Mouse (Mus musculus): ENCODE measurements around the gene Itga9. TPM values are rescaled to one million over a fixed set of nuclear protein-coding genes. Genes with fewer than 3 reads are reported as not detected.

Itga9 gene
- polyA plus RNA-seq, 1 experiment = 9.0 TPM

- TF ChIP-seq CTCF (IDR thresholded peaks at IDR 0.05; ENCODE audit: borderline replicate concordance, control insufficient read depth, extremely low read depth, insufficient read depth, low read length, poor library complexity) = no peak
- TF ChIP-seq POLR2A (IDR thresholded peaks at IDR 0.05; ENCODE audit: control insufficient read depth, extremely low read depth, insufficient read depth, low read length, poor library complexity) = no peak
- H3K27me3 ChIP-seq (ENCODE audit: control insufficient read depth, insufficient read depth, low read length) = no peaks in the 10 kb centered on the region
Observed at GRCm38 (mm10) chr9:118801910-118802287, 195.4 kb downstream of the Itga9 start.

DNA sequence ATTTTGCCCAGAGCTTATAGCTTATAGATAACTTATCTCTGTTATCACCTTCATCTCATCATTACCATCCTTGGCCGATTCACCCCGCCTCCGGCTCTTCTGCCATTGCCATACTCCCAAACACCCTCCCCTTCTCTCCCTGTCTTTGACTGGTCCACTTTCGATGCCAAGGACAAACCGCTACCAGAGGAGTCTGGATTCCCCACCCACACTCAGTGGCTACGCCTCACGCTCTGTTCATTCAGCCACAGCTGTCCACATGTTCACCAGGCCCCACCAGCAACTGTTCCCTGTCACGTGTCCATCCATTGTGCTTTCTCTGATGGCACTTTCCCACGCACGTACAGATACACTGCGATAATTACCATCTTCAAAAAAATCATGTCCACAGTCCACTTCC lies 195.9 kb downstream of the Itga9 start:
- WGBS = 96% methylated on average over 11 of the region's 11 CpGs
- H3K36me3 ChIP-seq (ENCODE audit: control insufficient read depth, insufficient read depth, low read length) = no peaks in the 10 kb centered on the region
- H3K4me3 ChIP-seq (ENCODE audit: control insufficient read depth, insufficient read depth, low read length) = no peak overlapping the region
- no peak for DNase-seq
- no peaks in the 10 kb centered on the region for H3K27me3 ChIP-seq (ENCODE audit: control insufficient read depth, insufficient read depth, low read length)
- no peaks in the 10 kb centered on the region for H3K4me1 ChIP-seq (replicated peaks; ENCODE audit: control insufficient read depth, insufficient read depth, low read length)
- no peak for TF ChIP-seq CTCF (IDR thresholded peaks at IDR 0.05; ENCODE audit: borderline replicate concordance, control insufficient read depth, extremely low read depth, insufficient read depth, low read length, poor library complexity)
- TF ChIP-seq POLR2A (IDR thresholded peaks at IDR 0.05; ENCODE audit: control insufficient read depth, extremely low read depth, insufficient read depth, low read length, poor library complexity) = no peak
- H3K27ac ChIP-seq (ENCODE audit: control insufficient read depth, insufficient read depth, low read length) = no peak overlapping the region

More at GRCm38 (mm10) chr9:118801910-118802287, 195.4 kb downstream of the Itga9 start:
- 51% methylated on average over 8 of the region's 8 CpGs for WGBS
- Histone ChIP-seq H3K4me1 (replicated peaks; ENCODE audit: control insufficient read depth, insufficient read depth, low read length) (no peaks in the 10 kb centered on the region), H3K36me3 (ENCODE audit: control insufficient read depth, insufficient read depth, low read length) (no peaks in the 10 kb centered on the region), H3K27ac (ENCODE audit: control insufficient read depth, insufficient read depth, low read length) (no peak overlapping the region), H3K4me3 (ENCODE audit: control insufficient read depth, insufficient read depth, low read length) (no peak overlapping the region)
- no peak for DNase-seq

DNA sequence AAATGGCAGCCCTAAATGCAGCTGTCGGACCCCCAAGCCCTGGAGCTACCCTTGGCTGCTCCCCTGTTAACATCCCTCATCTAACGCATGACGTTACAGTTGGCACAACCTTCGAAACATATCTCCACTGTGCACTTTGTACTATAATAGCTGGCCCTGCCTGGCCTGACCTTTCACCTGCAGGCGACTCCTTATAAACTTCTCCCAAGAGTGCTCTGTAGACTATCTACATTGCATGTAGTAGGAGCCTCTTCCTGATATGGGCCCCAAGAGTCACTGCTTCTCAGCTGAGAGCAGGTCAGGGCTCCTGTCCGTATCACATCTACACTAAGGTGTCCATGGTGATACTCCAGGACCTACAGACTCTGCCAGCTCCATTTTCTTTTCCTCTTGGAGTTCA lies 199.2 kb downstream of the Itga9 start:
- H3K27ac ChIP-seq (ENCODE audit: control insufficient read depth, insufficient read depth, low read length) = no peak overlapping the region
- no peaks in the 10 kb centered on the region for H3K27me3 ChIP-seq (ENCODE audit: control insufficient read depth, insufficient read depth, low read length)
- H3K36me3 ChIP-seq (ENCODE audit: control insufficient read depth, insufficient read depth, low read length) = no peaks in the 10 kb centered on the region
- WGBS = 98% methylated on average over 6 of the region's 6 CpGs
- no peak for DNase-seq
- H3K4me1 ChIP-seq (replicated peaks; ENCODE audit: control insufficient read depth, insufficient read depth, low read length) = no peaks in the 10 kb centered on the region
- H3K4me3 ChIP-seq (ENCODE audit: control insufficient read depth, insufficient read depth, low read length) = no peak overlapping the region
- TF ChIP-seq CTCF (IDR thresholded peaks at IDR 0.05; ENCODE audit: borderline replicate concordance, control insufficient read depth, extremely low read depth, insufficient read depth, low read length, poor library complexity) = no peak

GRCm38 (mm10) chr9:118807669-118808068 lies 201.2 kb downstream of the Itga9 start:
- TF ChIP-seq CTCF (IDR thresholded peaks at IDR 0.05; ENCODE audit: borderline replicate concordance, control insufficient read depth, extremely low read depth, insufficient read depth, low read length, poor library complexity) (no peak), POLR2A (IDR thresholded peaks at IDR 0.05; ENCODE audit: control insufficient read depth, extremely low read depth, insufficient read depth, low read length, poor library complexity) (no peak)
- no peaks in the 10 kb centered on the region for H3K27me3 ChIP-seq (ENCODE audit: control insufficient read depth, insufficient read depth, low read length)
- WGBS = 58% methylated on average over 3 of the region's 3 CpGs
- no peaks in the 10 kb centered on the region for H3K36me3 ChIP-seq (ENCODE audit: control insufficient read depth, insufficient read depth, low read length)
- H3K4me3 ChIP-seq (ENCODE audit: control insufficient read depth, insufficient read depth, low read length) = no peak overlapping the region
- no peak for DNase-seq
- H3K27ac ChIP-seq (ENCODE audit: control insufficient read depth, insufficient read depth, low read length) = no peak overlapping the region
- H3K4me1 ChIP-seq (replicated peaks; ENCODE audit: control insufficient read depth, insufficient read depth, low read length) = no peaks in the 10 kb centered on the region

DNA sequence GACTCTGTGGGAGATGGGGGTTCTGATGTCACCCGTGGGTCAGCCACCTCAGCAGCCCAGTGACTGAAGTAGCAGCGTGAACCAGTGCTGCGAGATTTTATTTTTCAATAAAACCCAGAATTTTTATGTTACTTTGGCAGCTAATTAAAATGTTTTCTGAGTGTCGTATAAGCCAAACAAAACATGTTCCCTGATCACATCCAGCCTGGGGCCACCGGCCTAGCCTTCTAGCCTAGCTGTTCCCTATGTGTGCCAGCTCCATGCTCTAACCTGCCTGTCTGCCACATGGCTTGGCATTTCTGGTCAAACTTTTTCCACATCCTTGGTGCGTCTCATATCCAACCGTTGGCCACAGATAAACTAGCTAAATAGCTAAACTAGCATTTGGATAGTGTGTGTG lies 205.7 kb downstream of the Itga9 start:
- no peak overlapping the region for H3K4me3 ChIP-seq (ENCODE audit: control insufficient read depth, insufficient read depth, low read length)
- H3K4me1 ChIP-seq (replicated peaks; ENCODE audit: control insufficient read depth, insufficient read depth, low read length) = peaks cover 4% of the 10 kb centered on the region; the same call in 1 of the 2 replicates
- no peaks in the 10 kb centered on the region for H3K27me3 ChIP-seq (ENCODE audit: control insufficient read depth, insufficient read depth, low read length)
- no peak for TF ChIP-seq POLR2A (IDR thresholded peaks at IDR 0.05; ENCODE audit: control insufficient read depth, extremely low read depth, insufficient read depth, low read length, poor library complexity)
- TF ChIP-seq CTCF (IDR thresholded peaks at IDR 0.05; ENCODE audit: borderline replicate concordance, control insufficient read depth, extremely low read depth, insufficient read depth, low read length, poor library complexity) = no peak
- WGBS = 92% methylated on average over 7 of the region's 7 CpGs
- no peaks in the 10 kb centered on the region for H3K36me3 ChIP-seq (ENCODE audit: control insufficient read depth, insufficient read depth, low read length)
- DNase-seq = no peak
- no peak overlapping the region for H3K27ac ChIP-seq (ENCODE audit: control insufficient read depth, insufficient read depth, low read length)

DNA sequence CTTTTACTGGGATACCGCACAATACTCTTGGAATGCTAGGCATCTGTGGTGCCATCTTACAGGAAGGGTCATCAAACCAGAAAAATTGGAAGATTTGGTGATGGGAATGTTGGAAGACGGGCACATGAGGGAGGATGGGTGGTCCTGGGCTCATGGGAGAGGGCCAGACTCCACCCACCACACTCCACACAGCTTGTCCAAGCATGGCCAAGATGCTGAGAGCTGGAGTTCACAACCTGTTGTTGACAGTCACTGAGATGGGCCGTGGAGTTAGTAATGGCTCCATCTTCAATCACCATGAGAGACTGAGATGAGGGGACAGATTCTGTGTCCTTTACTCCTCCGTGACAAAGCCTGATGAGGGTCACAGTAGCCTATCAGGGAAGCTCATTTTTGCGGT lies 207.0 kb downstream of the Itga9 start:
- Histone ChIP-seq H3K36me3 (ENCODE audit: control insufficient read depth, insufficient read depth, low read length) (no peaks in the 10 kb centered on the region), H3K4me1 (replicated peaks; ENCODE audit: control insufficient read depth, insufficient read depth, low read length) (peaks cover 10% of the 10 kb centered on the region), H3K4me3 (ENCODE audit: control insufficient read depth, insufficient read depth, low read length) (no peak overlapping the region), H3K27ac (ENCODE audit: control insufficient read depth, insufficient read depth, low read length) (no peak overlapping the region), H3K27me3 (ENCODE audit: control insufficient read depth, insufficient read depth, low read length) (no peaks in the 10 kb centered on the region)
- no peak for DNase-seq
- TF ChIP-seq POLR2A (IDR thresholded peaks at IDR 0.05; ENCODE audit: control insufficient read depth, extremely low read depth, insufficient read depth, low read length, poor library complexity) = no peak
- no peak for TF ChIP-seq CTCF (IDR thresholded peaks at IDR 0.05; ENCODE audit: borderline replicate concordance, control insufficient read depth, extremely low read depth, insufficient read depth, low read length, poor library complexity)
- 94% methylated on average over 5 of the region's 5 CpGs for WGBS

- no peak for DNase-seq
- 90% methylated on average over 16 of the region's 16 CpGs for WGBS
- Histone ChIP-seq H3K27ac (ENCODE audit: control insufficient read depth, insufficient read depth, low read length) (no peak overlapping the region), H3K36me3 (ENCODE audit: control insufficient read depth, insufficient read depth, low read length) (no peaks in the 10 kb centered on the region), H3K4me3 (ENCODE audit: control insufficient read depth, insufficient read depth, low read length) (no peak overlapping the region), H3K27me3 (ENCODE audit: control insufficient read depth, insufficient read depth, low read length) (no peaks in the 10 kb centered on the region), H3K4me1 (replicated peaks; ENCODE audit: control insufficient read depth, insufficient read depth, low read length) (peaks cover 14% of the 10 kb centered on the region)
- TF ChIP-seq POLR2A (IDR thresholded peaks at IDR 0.05; ENCODE audit: control insufficient read depth, extremely low read depth, insufficient read depth, low read length, poor library complexity) (no peak), CTCF (IDR thresholded peaks at IDR 0.05; ENCODE audit: borderline replicate concordance, control insufficient read depth, extremely low read depth, insufficient read depth, low read length, poor library complexity) (no peak)
Observed at GRCm38 (mm10) chr9:118814056-118814455, 207.6 kb downstream of the Itga9 start.

Data from thymus, adult 2 months (tissue).